Mouse (Mus musculus) bone marrow, adult 2 months (tissue): Measurements from ENCODE around the gene Cyth1.
A peak's percentile ranks its signal among the peaks of the same experiment; 100 is the strongest.

Experiments
- CTCF ChIP-seq: fragments of 200-500 bp; IDR thresholded peaks from 2 replicates; pipeline ENCODE4 v1.5.1; 2011; ENCODE audit warnings: low read length, control low read depth; ENCODE audit not compliant: control insufficient read depth, insufficient read depth
- POLR2A ChIP-seq: fragments of 200-500 bp; IDR thresholded peaks from 2 replicates; pipeline ENCODE4 v1.6.1; 2011; ENCODE audit warnings: low read depth, mild to moderate bottlenecking, control low read depth, low read length, borderline replicate concordance; ENCODE audit not compliant: control insufficient read depth

GRCm38 (mm10) chr11:118248150-118249011, at the start of gene Cyth1:
- TF ChIP-seq CTCF (no peak), POLR2A (peak; percentile 67; the same call in 1 of the 2 replicates)
